Mouse (Mus musculus) T-helper 2 cell (primary cell): ENCODE data around the gene Azi2.

Source experiments
- in situ Hi-C: fragments of 300-600 bp; cut with MboI, MseI; formaldehyde crosslinking; loops from one replicate; pipeline ENCODE4 v1.15.1; 2025; ENCODE audit warnings: high pct_unique_total_duplicates

Azi2 gene

DNA sequence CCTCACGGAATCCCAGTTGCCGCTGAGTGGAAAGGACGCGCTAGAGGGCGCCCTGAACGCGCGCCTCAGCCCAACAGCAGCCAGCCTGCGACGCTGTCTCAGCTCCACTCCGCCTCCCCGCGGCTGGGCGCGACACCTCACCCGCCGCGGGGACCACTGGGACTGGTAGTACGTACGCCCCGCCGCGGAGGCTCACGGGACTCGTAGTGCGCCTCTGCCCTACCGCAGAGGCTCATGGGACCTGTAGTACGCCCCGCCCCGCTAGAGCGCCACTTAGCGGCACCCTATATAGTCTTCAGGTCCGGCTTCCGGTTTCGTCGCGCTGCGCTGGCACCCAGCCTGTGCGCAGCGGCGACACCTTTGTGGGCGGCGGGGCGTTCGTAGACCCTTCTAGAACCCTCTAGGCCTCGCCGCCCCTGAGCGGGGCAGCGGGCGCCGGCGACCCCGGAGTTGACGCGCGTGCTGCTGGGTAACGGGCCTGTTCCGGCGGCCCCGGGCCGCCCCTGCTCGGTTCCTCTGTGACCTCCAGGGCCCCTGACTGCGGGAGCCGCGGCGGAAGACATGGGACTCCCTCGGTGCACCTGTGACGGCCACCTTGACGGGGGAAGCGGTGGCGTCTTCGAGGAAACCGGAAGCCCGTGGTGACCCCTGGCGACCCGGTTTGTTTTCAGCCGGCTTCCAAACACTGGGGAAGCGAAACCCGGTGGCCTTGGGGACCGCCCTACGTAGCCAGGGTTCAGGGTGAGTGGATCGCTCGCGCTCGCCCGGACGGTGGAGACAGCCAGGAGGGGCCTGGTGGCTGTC is at the start of gene Azi2:
Gene Azi2 (plus strand): TSS at position 282 of the 804 bp plus-strand sequence.
- in situ Hi-C loops, result no loop called here

DNA sequence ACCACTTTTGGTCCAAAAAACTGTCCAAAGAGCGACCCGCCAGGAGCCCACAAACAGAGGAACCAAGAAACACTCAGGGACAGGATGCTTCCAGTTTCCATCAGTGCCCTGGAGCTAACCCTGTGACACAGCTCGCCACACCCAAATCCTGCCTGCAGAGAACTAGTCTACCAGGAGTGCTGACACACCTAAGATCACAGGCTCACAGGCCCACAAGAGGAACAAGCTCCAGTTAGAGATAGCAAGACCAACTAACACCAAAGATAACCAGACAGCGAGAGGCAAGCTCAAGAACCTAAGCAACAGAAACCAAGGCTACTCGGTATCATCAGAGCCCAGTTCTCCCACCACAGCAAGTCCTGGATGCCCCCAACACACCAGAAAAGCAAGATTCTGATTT is 43.7 kb upstream of the Azi2 start:
- in situ Hi-C loops, result no loop called here

DNA sequence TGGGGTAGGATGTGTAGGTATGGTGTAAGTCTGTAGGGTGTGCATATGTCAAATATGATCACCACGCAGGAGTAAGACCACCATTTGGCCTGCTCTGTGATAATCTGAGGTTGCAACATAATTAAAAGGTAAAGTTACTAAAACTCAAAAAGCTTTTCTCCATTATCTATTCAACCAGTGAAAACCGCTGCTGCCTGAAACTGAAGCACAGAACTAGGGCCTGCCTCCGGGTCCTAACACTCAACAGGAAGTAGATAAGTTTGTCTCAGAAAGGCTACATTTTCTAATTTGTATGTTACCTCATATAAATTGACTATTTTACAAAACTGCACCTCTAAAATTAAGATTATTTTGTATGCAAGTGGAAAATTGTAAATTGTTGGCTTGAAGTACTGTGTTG is 38.8 kb upstream of the Azi2 start:
- in situ Hi-C loops, result no loop called here

DNA sequence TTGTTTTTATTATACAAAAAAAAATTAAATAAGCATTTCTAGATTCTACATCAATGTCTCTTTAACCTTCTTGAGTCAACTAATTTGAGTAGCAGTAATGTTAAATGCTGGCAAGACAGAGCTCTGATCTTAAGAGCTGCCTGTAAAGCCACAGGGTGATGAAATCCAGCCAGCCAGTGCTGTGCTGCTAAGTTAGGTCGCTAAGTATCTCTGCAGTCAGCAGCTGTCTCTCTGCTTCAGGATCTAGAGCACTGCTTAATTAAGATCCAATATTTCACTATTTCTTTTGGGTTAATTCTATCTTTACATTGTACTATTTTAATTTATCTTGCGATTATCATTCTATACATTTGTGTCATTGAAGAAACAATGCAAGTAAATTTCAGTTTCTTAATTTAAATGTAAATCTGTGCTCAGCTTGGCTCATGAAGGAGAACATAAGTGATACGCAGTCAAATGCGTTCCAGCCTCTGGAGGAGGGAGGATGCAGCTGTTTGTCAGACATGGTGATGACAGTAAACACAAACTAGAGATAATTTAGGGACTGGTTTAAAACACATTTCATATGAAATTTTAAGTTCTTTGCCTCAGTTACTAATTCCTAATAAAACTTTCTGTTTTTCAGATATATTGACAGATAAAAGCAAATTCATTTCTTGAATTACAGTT is 36.9 kb upstream of the Azi2 start:
- in situ Hi-C loops, result no loop called here

DNA sequence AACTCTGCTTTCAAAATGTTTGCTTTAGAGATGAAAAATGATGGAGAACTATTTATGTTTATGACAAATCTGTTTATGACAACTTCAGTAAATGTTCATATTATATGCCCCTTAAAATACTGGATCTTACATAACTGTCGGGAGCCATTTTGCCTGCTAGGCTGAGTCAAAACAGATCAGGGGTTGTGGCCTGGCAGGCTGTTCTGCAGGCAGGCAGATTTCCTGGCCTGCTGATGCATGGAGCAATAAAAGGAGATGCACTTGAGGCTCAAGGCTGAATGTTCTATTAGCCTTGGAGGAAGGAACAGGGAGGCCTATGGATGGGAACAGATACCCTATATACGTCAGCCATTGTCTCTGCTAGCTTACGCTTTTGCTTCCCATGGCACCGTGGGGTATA is 36.4 kb upstream of the Azi2 start:
- in situ Hi-C loops, result no loop called here

DNA sequence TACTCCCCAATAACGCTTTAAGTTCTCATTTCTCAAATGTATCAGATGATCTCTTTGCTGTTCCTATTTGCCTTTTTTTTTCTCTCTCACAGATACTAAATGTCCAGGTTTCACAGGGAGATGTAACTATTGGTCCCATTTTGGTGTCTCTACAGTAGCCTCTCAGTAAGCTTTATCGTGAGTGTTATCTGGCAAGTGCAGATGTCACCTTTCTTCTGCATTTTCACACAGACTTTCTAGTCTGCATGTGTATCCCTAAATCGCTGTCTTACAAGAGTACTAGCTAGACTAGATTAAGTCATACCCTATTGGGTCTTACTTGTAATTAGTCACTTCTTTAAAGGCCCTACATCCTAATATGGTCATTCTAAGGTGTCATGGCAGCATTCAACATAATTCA is 27.4 kb upstream of the Azi2 start:
- in situ Hi-C loops, result no loop called here

DNA sequence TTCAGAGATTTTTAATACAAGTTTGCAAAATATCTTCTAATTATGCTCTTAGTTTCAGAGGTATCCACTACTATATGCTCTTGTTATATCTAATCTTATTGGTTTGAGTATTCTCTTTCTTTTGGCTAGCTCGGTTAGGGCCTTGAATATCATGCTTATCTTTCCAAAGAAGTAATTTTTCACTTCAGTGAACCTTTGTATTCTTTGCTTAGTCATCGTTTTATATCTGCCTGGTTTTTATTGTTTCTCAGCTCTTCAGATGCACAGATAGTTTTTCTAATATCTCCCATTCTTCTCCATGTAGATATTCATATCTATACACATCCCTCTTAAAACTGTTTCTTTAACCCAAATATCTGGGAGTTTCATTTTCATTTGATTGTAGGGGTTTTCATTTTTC is 15.3 kb upstream of the Azi2 start:
- in situ Hi-C loops, result no loop called here

DNA sequence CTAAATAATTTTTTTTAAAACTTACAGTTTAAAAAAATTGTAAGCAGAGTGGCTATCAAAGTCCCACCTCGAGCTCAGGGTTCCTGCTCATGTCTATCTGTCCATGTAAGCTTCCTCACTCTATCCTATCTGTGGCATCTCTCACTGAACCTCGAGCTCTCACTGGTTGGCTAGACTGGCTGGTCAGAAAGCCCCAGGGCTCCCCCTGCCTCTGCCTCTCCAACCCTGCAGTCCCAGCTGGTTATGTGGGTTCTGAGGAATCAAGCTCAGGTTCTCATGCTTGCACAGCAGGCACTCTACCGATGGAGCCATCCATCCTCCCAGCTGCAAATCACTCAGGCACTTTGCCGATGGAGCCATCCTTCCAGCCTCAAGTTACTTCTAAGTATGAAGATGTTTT is 10.8 kb upstream of the Azi2 start:
- in situ Hi-C loops, result no loop called here

DNA sequence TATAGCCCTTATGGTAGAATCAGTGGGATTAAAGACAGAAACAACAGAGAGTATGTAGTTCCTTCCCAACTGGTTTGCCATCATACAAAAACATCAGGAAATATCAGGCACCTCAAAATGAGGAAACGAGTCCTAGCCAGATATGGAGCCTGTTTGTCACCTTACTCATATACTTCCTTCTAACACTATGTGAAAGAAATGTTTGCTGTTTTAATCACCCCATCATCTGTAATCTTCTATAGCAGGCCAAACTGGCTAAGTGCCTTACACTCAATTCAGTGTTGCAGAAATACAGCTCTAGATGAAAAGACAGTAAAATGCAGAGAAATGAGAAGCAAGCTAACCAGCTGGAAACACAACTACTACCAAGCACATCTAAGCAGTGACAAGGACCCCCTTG is 10.0 kb upstream of the Azi2 start:
- in situ Hi-C loops, result loop anchor here (10.0 kb wide), 1 partner anchor 125 kb away; no protein-coding TSS in a partner anchor

DNA sequence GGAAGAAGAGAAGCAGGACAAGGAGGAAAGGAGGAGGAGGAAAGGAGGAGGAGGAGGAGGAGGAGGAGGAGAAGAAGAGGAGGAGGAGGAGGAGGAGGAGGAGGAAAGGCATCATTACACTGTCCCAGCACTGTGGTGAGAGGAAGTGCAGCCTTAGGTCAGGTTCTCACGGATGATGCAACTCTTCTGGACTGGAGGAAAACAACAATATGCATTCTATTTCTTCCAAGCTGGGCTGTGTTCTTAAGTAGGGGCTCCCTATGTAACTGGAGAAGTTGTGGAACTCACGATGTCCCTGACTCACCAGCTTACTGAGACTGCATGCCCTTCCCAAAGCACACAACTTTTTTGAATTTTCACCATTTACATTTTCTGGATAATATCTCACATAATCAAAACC is 8.6 kb upstream of the Azi2 start:
- in situ Hi-C loops, result loop anchor here (10.0 kb wide), 1 partner anchor 127 kb away; no protein-coding TSS in a partner anchor

DNA sequence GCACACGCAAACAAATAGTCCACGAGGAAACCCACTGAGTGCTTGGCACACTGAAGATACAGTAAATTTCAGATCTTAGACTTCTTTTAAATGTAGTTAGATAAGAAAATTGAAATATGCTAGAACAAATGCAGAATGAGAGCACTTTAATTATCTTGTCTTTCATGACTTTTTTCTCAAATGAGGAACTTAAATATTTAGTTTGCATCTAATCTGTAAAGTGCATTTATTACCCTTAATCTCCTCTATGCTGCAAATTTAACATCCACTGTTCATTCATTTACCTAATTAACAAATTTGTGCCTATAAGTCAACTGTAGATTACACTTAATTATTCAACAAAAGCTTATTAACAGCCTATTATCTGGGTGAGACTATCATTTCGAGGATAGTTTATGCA is 5.3 kb upstream of the Azi2 start:
- in situ Hi-C loops, result loop anchor here (10.0 kb wide), 1 partner anchor 130 kb away; no protein-coding TSS in a partner anchor

DNA sequence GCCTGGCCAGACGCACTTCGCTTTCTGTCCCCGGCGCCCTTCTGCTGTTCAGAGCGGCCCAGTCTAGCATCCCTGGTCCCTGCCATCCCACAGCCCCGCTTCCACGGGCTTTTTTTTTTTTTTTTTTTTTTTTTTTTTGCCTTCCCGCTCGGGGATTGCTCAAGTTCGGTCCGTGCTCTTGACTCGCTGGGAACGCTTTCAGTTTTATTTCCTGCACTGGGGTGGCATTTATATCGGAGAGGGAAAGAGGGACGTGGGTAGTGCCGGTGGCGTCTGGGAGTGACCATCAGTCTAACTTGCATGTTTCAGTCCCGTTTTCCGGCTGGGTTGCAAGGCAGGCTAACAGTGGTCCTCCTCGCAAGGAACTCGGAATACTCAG is 712 bp downstream of the Azi2 start:
- in situ Hi-C loops, result no loop called here

DNA sequence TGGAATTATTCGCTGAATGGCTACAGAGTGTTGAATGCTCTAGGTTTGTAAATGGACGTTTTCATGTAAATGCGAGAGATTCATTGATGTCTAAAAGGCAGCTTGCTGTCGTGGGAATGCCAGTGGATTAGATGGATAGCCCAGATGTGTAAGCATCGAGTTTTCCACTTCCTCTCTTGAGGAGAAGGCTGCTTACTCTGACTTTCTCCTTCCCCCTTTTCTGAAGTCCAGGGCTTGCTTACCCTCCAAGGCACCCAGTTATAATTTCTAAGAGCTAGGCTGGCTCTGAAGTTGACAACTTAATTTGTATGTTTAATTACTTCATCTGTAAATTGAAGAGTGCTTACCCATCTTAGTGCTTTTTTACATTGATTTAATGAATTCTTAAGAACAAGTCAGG is 1.3 kb downstream of the Azi2 start:
- in situ Hi-C loops, result no loop called here

DNA sequence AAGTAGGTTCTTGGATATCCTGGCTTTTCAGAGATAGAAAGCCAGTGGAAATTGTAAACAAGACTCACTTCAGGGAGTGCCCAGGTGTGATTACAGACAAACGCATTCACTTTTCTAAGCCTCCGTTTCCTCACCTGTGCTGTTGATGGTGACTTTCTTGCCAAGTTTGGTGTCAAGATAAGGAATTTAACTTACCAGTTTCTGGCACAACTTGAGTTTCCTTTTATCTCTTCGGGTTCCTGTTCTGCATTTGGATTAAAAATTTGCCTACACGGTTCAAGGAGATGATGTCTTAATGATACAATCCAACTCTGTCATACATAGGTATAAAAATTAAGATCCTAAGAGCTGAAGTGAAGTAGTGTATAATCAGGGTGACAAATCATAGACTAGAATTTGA is 2.4 kb downstream of the Azi2 start:
- in situ Hi-C loops, result no loop called here

DNA sequence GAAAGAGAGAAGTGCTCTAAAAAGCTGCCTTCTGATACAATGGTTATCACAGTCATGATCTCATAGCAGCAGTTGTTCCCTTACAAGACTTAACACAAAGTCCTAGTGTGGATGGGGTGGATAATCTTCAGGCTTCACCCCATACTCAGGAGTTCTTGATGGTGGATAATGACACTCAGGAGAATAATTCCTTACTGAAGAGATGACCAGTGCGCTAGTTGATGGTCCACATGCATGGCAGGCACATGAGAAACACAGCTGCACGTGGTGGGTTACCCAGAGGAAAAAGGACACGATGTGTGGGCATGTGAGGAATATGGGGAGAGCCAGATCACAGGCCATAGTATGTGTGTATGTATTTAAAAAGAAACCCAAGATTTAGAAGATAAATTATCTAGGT is 3.3 kb downstream of the Azi2 start:
- in situ Hi-C loops, result no loop called here

DNA sequence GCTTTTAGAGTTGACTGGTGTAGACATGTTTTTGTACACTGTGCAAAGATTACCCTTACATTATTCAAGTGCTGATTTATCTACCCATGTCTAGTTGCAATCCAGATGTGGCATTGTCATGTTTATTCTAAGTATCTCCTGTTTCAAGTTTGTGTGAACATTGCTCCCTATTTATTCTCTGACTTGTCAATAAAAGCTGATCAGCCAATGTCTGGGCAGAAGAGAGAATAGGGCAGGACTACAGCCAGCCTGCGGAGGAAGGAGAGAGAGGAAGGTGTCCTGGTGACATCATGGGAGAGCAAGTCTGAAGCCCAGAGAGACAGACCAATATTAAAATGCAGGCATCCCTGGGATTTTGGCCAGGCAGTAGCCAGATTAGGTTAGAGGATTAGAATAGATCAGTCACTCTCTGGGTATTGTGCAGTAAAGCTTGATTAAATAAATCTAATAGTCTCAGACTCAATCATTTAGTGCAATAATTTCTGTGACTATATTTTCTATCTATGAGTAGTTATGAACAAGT is 4.8 kb downstream of the Azi2 start:
- in situ Hi-C loops, result no loop called here

DNA sequence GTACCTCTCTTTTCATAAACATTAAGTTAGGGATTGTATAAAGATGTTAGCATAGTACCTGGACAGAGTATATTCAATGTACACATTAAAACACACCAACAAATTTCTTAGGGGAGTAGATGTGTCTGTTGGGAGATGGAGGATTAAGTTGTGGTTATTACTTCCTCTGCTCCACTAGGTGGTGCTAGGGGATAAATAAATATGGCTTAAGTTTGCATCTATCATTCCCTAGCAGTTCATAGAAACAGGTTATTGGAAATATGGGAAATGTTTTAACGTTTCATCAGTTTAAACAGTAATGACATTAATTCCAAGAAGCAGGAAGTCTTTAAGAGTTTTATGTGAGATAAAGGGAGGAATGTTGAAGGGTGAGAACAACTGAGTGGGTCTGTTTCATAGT is 13.0 kb downstream of the Azi2 start:
- in situ Hi-C loops, result loop anchor here (5.0 kb wide), 1 partner anchor 434 kb away; no protein-coding TSS in a partner anchor

DNA sequence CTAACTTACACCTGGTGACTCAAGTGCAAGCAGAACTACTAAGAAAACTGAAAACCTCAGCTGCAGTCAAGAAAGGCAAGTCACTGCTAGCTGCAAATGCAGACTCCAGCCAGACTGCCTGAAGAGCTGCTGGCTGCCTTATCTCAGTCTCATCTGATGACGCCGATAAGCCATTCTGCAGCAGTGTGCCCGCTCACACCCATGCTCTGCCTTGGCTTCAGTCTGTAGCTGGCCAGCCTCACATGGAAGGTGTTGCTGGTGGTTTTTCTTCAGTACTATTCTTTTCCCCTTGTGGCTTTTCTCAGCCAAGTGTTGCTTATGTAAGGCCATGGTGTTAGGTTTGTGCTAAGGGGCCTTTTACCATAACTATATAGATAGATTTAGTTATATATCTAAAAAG is 18.8 kb downstream of the Azi2 start:
- in situ Hi-C loops, result no loop called here

DNA sequence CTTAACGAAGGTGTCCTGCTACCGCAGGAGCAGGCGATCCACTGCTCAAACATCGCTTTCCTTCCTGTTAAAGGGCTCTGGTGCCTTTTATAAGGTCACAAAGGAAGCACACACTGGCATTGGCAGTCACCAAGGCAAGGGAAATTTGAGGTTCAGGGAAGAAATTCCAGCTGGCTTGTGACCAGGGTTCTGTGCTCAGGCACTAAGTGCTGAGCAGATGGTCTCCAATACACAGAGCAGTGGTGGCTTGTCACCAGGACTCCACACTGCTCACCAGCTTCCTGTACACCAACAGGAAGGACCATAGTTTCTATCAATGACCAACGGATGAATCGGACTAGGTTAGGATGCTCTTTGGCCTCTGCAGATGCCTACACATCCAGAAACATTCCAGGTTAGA is 30.1 kb downstream of the Azi2 start:
- in situ Hi-C loops, result no loop called here

DNA sequence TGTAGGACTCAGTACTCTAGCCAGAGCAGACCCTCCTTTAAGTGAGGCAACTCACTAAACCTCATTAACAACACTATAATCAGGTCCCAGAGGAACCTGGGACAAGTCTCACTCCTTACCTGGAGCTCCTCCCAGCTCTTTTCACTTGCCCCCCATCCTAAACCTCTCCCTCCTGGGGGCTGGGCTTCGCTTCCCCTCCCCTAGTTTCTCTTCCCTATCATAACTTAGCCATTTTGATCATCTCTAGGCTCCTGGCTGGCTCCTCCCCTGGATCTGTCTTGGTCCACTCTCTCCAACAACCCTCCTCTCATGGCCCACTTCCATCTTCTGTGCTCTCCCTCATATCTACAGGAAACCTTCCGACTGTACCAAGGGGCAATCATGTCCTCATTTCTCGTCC is 31.0 kb downstream of the Azi2 start:
- in situ Hi-C loops, result no loop called here

DNA sequence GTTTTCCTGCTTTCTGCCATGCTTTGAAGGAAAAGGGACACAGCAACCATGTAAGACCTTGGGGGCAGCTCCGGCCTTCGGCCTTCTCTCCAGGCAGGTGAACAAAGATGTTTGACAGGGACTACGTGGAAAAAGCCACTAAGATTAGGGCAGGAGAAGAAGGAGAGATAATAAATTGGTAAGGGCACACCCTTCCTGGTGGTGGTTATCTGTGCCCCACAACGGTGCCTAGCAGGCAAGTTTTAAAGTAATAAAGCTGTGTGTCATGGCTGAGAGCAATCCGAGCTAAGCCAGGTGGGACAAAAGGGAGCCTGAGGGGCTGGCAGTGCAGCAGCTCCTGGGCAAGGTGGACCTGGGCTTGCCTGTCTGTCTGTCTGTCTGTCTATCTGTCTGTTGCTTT is 31.8 kb downstream of the Azi2 start:
- in situ Hi-C loops, result no loop called here

DNA sequence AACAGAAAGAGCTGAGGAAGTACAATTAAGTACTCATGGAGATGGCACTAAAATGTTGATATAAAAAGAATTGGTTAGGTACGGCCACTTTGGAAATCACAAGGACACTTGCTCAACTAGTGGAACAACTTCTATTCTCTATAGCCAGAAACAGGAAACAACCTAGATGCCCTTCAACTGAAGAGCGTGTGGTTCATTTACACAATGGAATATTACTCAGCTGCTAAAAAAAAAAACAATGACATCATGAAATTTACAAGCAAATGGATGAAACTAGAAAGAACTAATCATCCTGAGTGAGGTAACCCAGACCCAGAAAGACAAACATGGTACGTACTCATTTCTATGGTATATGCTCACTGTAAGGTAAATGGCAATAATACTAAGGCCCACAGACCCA is 33.1 kb downstream of the Azi2 start:
- in situ Hi-C loops, result no loop called here
